Mouse (Mus musculus): ENCODE results near the gene Tpte. TPM values are rescaled to one million over a fixed set of nuclear protein-coding genes. Genes with fewer than 3 reads are reported as not detected.

Gene Tpte
- polyA plus RNA-seq, 1 experiment from 2014 or later = not detected

DNA sequence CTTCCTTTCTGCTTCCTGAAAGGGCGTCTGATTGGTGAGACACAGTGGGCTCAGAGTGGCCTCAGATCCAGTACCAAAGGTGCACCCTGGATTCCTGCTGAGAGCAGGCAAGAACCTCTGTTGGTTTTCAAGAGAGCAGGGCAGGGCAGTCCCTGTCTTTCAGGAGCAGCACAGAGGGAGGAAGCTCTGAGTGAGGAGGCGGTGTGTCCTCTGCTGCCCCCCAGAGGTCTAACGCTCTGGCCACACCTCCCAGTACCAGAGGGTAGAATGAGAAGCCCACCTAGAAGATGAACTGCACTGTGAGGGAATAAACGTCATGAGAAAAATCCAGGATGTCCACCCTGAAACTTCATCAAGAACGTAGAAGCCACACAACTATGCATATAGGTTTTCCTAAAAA is 93.7 kb downstream of the Tpte start:
- H3K9me3 ChIP-seq (replicated peaks) = no peaks in the 10 kb centered on the region
- no peaks in the 10 kb centered on the region for H3K27me3 ChIP-seq
- H3K36me3 ChIP-seq = peaks cover 7% of the 10 kb centered on the region; the same call in 1 of the 2 replicates
- H3K4me2 ChIP-seq = no peak overlapping the region
- WGBS = 43% methylated on average over 5 of the region's 5 CpGs
- H3K4me1 ChIP-seq (replicated peaks) = no peaks in the 10 kb centered on the region
- ATAC-seq (replicated peaks; ENCODE audit: insufficient number of reproducible peaks, insufficient read depth, low FRiP score, low read depth) = 0 out of 2 replicates have a peak, but pooled peaks have one; percentile 64
- no peak overlapping the region for H3K9ac ChIP-seq
- no peak overlapping the region for H3K27ac ChIP-seq
- H3K4me3 ChIP-seq = no peak overlapping the region

GRCm38 (mm10) chr8:22380934-22381333 is 97.7 kb downstream of the Tpte start:
- Histone ChIP-seq H3K9me3 (replicated peaks) (no peaks in the 10 kb centered on the region), H3K4me2 (no peak overlapping the region), H3K27ac (no peak overlapping the region), H3K4me3 (no peak overlapping the region), H3K36me3 (peaks cover 23% of the 10 kb centered on the region; the same call in 1 of the 2 replicates), H3K4me1 (replicated peaks) (no peaks in the 10 kb centered on the region), H3K27me3 (no peaks in the 10 kb centered on the region), H3K9ac (no peak overlapping the region)
- 90% methylated on average over 11 of the region's 11 CpGs for WGBS
- ATAC-seq (replicated peaks; ENCODE audit: insufficient number of reproducible peaks, insufficient read depth, low FRiP score, low read depth) = no peak

DNA sequence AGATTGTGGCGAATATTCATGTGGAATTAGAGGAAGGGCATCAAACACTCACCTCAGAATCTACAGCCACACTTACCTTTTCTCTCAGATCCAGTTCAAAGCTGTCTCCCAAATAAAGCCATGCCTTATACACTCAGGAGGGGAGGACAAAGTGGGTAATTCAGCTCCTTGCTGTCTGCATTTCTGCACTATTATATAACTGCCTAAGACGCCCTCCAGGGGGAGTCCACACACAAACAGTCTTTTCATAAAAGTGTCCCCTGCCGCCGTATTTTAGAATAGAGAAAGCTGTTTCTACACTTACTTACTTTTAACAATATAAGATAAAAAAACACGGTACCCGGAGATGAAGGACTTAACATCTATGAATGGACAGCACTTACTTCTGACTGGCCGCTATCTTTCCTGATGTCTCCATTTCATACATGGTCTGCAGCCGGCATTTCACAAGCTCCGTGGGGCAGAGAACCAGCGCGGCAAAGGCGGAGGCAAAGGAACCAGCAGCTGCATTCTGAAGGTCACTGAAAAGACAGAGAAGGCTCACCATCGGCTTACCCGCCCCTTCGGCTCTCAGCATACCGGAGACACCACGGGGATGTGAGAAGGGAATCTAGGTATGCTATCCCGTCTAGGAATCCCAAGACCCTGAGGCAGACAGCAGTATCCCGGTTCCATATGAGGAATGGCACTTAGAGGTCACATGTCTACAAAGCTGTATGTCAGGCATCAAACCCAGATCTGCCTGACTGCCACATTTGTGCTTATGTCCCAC is 99.8 kb downstream of the Tpte start:
- H3K36me3 ChIP-seq = peaks cover 32% of the 10 kb centered on the region
- no peaks in the 10 kb centered on the region for H3K9me3 ChIP-seq (replicated peaks)
- no peak overlapping the region for H3K27ac ChIP-seq
- ATAC-seq (replicated peaks; ENCODE audit: insufficient number of reproducible peaks, insufficient read depth, low FRiP score, low read depth) = 0 out of 2 replicates have a peak, but pooled peaks have one; percentile 18
- no peaks in the 10 kb centered on the region for H3K4me1 ChIP-seq (replicated peaks)
- H3K4me2 ChIP-seq = no peak overlapping the region
- H3K27me3 ChIP-seq = no peaks in the 10 kb centered on the region
- WGBS = 65% methylated on average over 19 of the region's 19 CpGs
- H3K9ac ChIP-seq = no peak overlapping the region
- H3K4me3 ChIP-seq = no peak overlapping the region

DNA sequence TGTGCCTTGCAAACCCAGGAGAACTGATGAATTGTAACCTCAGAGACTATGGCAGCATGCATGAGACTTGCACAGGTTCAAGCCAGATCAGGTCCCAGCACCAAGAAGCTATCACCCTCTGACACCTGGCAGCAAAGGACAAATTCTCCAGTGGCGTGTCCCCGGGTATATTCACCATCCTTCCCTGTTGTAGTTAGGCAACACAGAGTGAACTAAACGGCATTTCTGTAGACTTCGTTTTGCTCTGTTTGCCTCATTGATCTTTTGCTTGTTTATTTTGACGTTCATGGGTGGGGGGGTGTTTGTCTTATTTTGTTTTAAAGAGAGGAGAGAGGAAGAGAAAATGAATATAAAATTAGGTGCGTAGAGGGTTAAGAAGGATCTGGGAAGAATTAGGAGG is 101.9 kb downstream of the Tpte start:
- 90% methylated on average over 6 of the region's 6 CpGs for WGBS
- H3K36me3 ChIP-seq = peaks cover 48% of the 10 kb centered on the region
- no peak for ATAC-seq (replicated peaks; ENCODE audit: insufficient number of reproducible peaks, insufficient read depth, low FRiP score, low read depth)

GRCm38 (mm10) chr8:22389874-22390273 is 106.6 kb downstream of the Tpte start:
- ATAC-seq (replicated peaks; ENCODE audit: insufficient number of reproducible peaks, insufficient read depth, low FRiP score, low read depth) = no peak
- Histone ChIP-seq H3K27me3 (no peaks in the 10 kb centered on the region), H3K9me3 (replicated peaks) (no peaks in the 10 kb centered on the region), H3K9ac (no peak overlapping the region), H3K4me3 (no peak overlapping the region), H3K4me2 (no peak overlapping the region), H3K27ac (no peak overlapping the region), H3K4me1 (replicated peaks) (no peaks in the 10 kb centered on the region), H3K36me3 (peaks cover 36% of the 10 kb centered on the region)
- 74% methylated on average over 10 of the region's 10 CpGs for WGBS

More for the DNA sequence above, 101.9 kb downstream of the Tpte start:
- H3K4me3 ChIP-seq = no peak overlapping the region
- no peak overlapping the region for H3K9ac ChIP-seq
- no peaks in the 10 kb centered on the region for H3K27me3 ChIP-seq
- no peaks in the 10 kb centered on the region for H3K9me3 ChIP-seq (replicated peaks)
- H3K4me1 ChIP-seq (replicated peaks) = no peaks in the 10 kb centered on the region
- no peak overlapping the region for H3K27ac ChIP-seq
- H3K4me2 ChIP-seq = no peak overlapping the region

GRCm38 (mm10) chr8:22390766-22391463 is 107.7 kb downstream of the Tpte start:
- no peak for ATAC-seq (replicated peaks; ENCODE audit: insufficient number of reproducible peaks, insufficient read depth, low FRiP score, low read depth)
- H3K4me2 ChIP-seq = no peak overlapping the region

GRCm38 (mm10) chr8:22394471-22394870 is 111.2 kb downstream of the Tpte start:
- no peaks in the 10 kb centered on the region for H3K9me3 ChIP-seq (replicated peaks)
- no peak for ATAC-seq (replicated peaks; ENCODE audit: insufficient number of reproducible peaks, insufficient read depth, low FRiP score, low read depth)
- H3K4me3 ChIP-seq = no peak overlapping the region
- H3K9ac ChIP-seq = no peak overlapping the region
- H3K27me3 ChIP-seq = no peaks in the 10 kb centered on the region
- no peak overlapping the region for H3K27ac ChIP-seq
- no peak overlapping the region for H3K4me2 ChIP-seq
- 68% methylated on average over 4 of the region's 4 CpGs for WGBS
- H3K4me1 ChIP-seq (replicated peaks) = peaks cover 10% of the 10 kb centered on the region
- peaks cover 11% of the 10 kb centered on the region; the same call in 1 of the 2 replicates for H3K36me3 ChIP-seq

More at GRCm38 (mm10) chr8:22390766-22391463, 107.7 kb downstream of the Tpte start:
- peaks cover 35% of the 10 kb centered on the region for H3K36me3 ChIP-seq
- 82% methylated on average over 8 of the region's 8 CpGs for WGBS
- H3K4me1 ChIP-seq (replicated peaks) = no peaks in the 10 kb centered on the region
- H3K9me3 ChIP-seq (replicated peaks) = no peaks in the 10 kb centered on the region
- no peak overlapping the region for H3K9ac ChIP-seq
- no peak overlapping the region for H3K4me3 ChIP-seq
- H3K27me3 ChIP-seq = no peaks in the 10 kb centered on the region
- no peak overlapping the region for H3K27ac ChIP-seq

GRCm38 (mm10) chr8:22395256-22395655 is 112.0 kb downstream of the Tpte start:
- Histone ChIP-seq H3K27ac (no peak overlapping the region), H3K27me3 (no peaks in the 10 kb centered on the region), H3K9ac (no peak overlapping the region), H3K4me2 (no peak overlapping the region), H3K36me3 (peaks cover 8% of the 10 kb centered on the region; the same call in 1 of the 2 replicates), H3K4me1 (replicated peaks) (peaks cover 10% of the 10 kb centered on the region), H3K4me3 (no peak overlapping the region), H3K9me3 (replicated peaks) (no peaks in the 10 kb centered on the region)
- 94% methylated on average over 8 of the region's 8 CpGs for WGBS
- ATAC-seq (replicated peaks; ENCODE audit: insufficient number of reproducible peaks, insufficient read depth, low FRiP score, low read depth) = no peak

- peaks cover 10% of the 10 kb centered on the region for H3K4me1 ChIP-seq (replicated peaks)
Observed at GRCm38 (mm10) chr8:22397811-22398141, 114.5 kb downstream of the Tpte start.

GRCm38 (mm10) chr8:22398142-22398951 is 115.1 kb downstream of the Tpte start, which contains the start of gene Slc25a15:
Slc25a15 (minus strand) TSS chr8:22398597.
- no peaks in the 10 kb centered on the region for H3K27me3 ChIP-seq
- peak within 1 kb of the TSS; percentile 89 for H3K4me3 ChIP-seq
- no peaks in the 10 kb centered on the region for H3K36me3 ChIP-seq
- under 1% methylated on average over 59 of the region's 77 CpGs for WGBS
- H3K9me3 ChIP-seq (replicated peaks) = no peaks in the 10 kb centered on the region
- H3K9ac ChIP-seq = peak within 1 kb of the TSS; percentile 77
- peak within 1 kb of the TSS; percentile 85 for H3K27ac ChIP-seq
- peak; percentile 94 for ATAC-seq (replicated peaks; ENCODE audit: insufficient number of reproducible peaks, insufficient read depth, low FRiP score, low read depth)
- H3K4me1 ChIP-seq (replicated peaks) = peaks cover 10% of the 10 kb centered on the region
- peak within 1 kb of the TSS; percentile 88 for H3K4me2 ChIP-seq

More at GRCm38 (mm10) chr8:22397811-22398141, 114.5 kb downstream of the Tpte start:
- no peaks in the 10 kb centered on the region for H3K9me3 ChIP-seq (replicated peaks)
- H3K27me3 ChIP-seq = no peaks in the 10 kb centered on the region
- H3K9ac ChIP-seq = peak overlapping the region; percentile 77
- no peak for ATAC-seq (replicated peaks; ENCODE audit: insufficient number of reproducible peaks, insufficient read depth, low FRiP score, low read depth)
- H3K36me3 ChIP-seq = no peaks in the 10 kb centered on the region
- 1% methylated on average over 13 of the region's 13 CpGs for WGBS
- H3K4me3 ChIP-seq = peak overlapping the region; percentile 89
- peak overlapping the region; percentile 88 for H3K4me2 ChIP-seq
- H3K27ac ChIP-seq = peak overlapping the region; percentile 85

Data from heart, embryonic 15.5 days (tissue).